Mouse (Mus musculus): Measurements from ENCODE around the gene A930033H14Rik. TPM values are rescaled to one million over a fixed set of nuclear protein-coding genes. Genes with fewer than 3 reads are reported as not detected.

Gene A930033H14Rik
- total RNA-seq, 2 experiments from 2014 or later, result 0.42 to 0.46 TPM

DNA sequence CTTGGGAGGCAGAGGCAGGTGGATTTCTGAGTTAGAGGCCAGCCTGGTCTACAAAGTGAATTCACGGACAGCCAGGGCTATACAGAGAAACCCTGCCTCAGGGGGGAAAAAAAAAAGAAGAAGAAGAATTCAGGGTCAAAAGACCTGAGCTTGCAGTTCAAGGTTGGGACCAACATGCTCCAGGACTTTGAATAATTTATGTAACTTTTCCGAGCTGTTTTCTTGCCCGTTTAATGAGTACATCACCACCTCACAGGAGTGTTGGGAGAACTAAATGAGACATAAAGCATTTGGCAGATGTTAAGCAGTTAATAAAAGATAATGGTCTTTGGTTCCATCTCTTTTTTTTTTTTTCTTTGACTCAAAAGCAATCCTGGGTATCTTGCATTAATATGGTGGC, 51.4 kb downstream of the A930033H14Rik start:
- ATAC-seq (replicated peaks; ENCODE audit: low FRiP score, low TSS enrichment, poor library complexity, severe bottlenecking), result no peak

DNA sequence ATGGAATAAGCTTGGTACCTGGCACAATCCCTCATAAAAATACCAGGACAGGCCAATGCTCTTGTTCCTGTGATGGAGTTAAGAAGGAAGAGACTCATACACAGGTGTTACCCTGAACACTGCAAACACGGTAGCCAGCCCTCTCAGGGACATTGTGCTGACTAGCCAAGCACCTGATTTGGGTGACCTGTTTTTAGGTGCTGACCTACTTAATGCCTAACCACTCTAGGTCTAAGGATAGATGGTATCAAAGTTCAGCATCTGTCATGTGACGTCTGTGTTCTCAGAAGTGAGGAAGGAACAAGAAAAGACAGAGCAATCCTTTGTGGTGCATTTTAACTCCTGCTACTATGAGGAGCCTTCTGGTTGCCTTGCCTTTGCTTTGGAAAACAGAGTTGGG, 52.0 kb downstream of the A930033H14Rik start:
- ATAC-seq (replicated peaks; ENCODE audit: low FRiP score, low TSS enrichment, poor library complexity, severe bottlenecking), result no peak

Other genes starting within 250 kb of the A930033H14Rik start
- 0.87 TPM in 1 of 2 replicates, not detected in the other for gene Rhobtb1, start 61.7 kb downstream of the A930033H14Rik start, total RNA-seq (2014; fragmentation: Nextera tagmentation)
- 0.30 and 4.1 TPM in 2 replicates for gene Rhobtb1, start 61.7 kb downstream of the A930033H14Rik start, total RNA-seq (2017)
- gene Cdk1, start 139.8 kb upstream of the A930033H14Rik start, total RNA-seq (2014; fragmentation: Nextera tagmentation), result 106 and 129 TPM in 2 replicates
- 179 and 199 TPM in 2 replicates for gene Cdk1, start 139.8 kb upstream of the A930033H14Rik start, total RNA-seq (2017)
- not detected in 2 replicates for gene Ank3, start 185.7 kb upstream of the A930033H14Rik start, total RNA-seq (2014; fragmentation: Nextera tagmentation)
- gene Ank3, start 185.7 kb upstream of the A930033H14Rik start, total RNA-seq (2017), result 0.09 and 0.19 TPM in 2 replicates

All from megakaryocyte-erythroid progenitor cell, adult 5-6 weeks (primary cell).